Mouse (Mus musculus) embryonic fibroblast, embryonic 13.5 days (primary cell): ENCODE results near the gene Ttyh3. TPM values are rescaled to one million over a fixed set of nuclear protein-coding genes. Genes with fewer than 3 reads are reported as not detected.

Experiments used
- H3K27ac ChIP-seq: 2 replicates; pipeline ENCODE4 v1.5.1; 2012; ENCODE audit warnings: low read length, control low read depth, inconsistent platforms; ENCODE audit not compliant: insufficient read depth
- H3K4me1 ChIP-seq: 2 replicates; pipeline ENCODE4 v1.6.1; 2011; ENCODE audit warnings: low read length; ENCODE audit not compliant: control insufficient read depth, insufficient read depth
- H3K4me3 ChIP-seq: 2 replicates; pipeline ENCODE4 v1.5.1; 2011; ENCODE audit warnings: mild to moderate bottlenecking, control low read depth, low read length; ENCODE audit not compliant: insufficient read depth
- CTCF ChIP-seq: IDR thresholded peaks from 2 replicates; pipeline ENCODE4 v1.5.1; 2011; ENCODE audit warnings: mild to moderate bottlenecking, control low read depth, low read length, moderate library complexity, borderline replicate concordance; ENCODE audit not compliant: insufficient read depth
- POLR2A ChIP-seq: IDR thresholded peaks from 2 replicates; pipeline ENCODE4 v1.6.1; 2011; ENCODE audit warnings: low read depth, mild to moderate bottlenecking, control low read depth, low read length, moderate library complexity
- polyA plus RNA-seq: library from polyadenylated mRNA; stranded (reverse); fragments of >200 nt; gene quantifications from 2 replicates; pipeline ENCODE4 v1.2.4, GENCODE M21; 2011; ENCODE audit warnings: low read depth; ENCODE audit not compliant: missing spikeins, insufficient read length

The Ttyh3 gene
- polyA plus RNA-seq, 1 experiment = 95.0 TPM

- H3K27ac ChIP-seq = no peak overlapping the region
- TF ChIP-seq POLR2A = no peak
- TF ChIP-seq CTCF = no peak
- H3K4me3 ChIP-seq = no peak overlapping the region
- H3K4me1 ChIP-seq = peaks cover 9% of the 10 kb centered on the region
These were observed 43.6 kb downstream of the Ttyh3 start for GRCm38 (mm10) chr5:140605228-140605627.

GRCm38 (mm10) chr5:140604386-140604785 is 44.4 kb downstream of the Ttyh3 start:
- TF ChIP-seq POLR2A (no peak), CTCF (no peak)
- H3K4me3 ChIP-seq = no peak overlapping the region
- peaks cover 8% of the 10 kb centered on the region for H3K4me1 ChIP-seq
- H3K27ac ChIP-seq = peak overlapping the region; percentile 53; the same call in 1 of the 2 replicates

GRCm38 (mm10) chr5:140602540-140602939 is 46.3 kb downstream of the Ttyh3 start:
- Histone ChIP-seq H3K4me3 (no peak overlapping the region), H3K27ac (no peak overlapping the region), H3K4me1 (peaks cover 5% of the 10 kb centered on the region)
- TF ChIP-seq POLR2A = no peak
- no peak for TF ChIP-seq CTCF

DNA sequence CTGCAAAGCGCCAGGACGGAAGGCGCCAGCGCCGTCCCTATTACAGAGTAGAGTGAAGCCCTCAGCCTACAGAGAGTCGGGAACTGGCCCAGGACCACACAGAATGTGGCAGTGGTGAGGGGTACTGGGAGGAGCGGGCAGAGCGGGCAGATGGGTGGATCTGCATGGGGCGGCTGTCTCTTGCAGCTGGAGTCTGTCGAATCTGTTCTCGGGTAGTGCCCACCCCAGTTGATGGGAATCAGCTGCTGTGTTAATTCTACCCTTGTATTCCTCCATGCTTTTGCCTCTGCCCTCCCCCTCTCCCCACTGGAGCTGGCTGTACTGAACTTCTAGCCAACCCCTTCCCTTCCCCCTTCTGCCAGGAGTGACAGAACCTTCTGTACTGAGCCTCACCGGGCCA is 47.1 kb downstream of the Ttyh3 start:
- TF ChIP-seq CTCF (no peak), POLR2A (no peak)
- Histone ChIP-seq H3K4me3 (no peak overlapping the region), H3K4me1 (peaks cover 5% of the 10 kb centered on the region), H3K27ac (no peak overlapping the region)

- Histone ChIP-seq H3K4me3 (no peak overlapping the region), H3K4me1 (peaks cover 3% of the 10 kb centered on the region; the same call in 1 of the 2 replicates), H3K27ac (no peak overlapping the region)
- no peak for TF ChIP-seq CTCF
- TF ChIP-seq POLR2A = no peak
These were observed 48.9 kb downstream of the Ttyh3 start for GRCm38 (mm10) chr5:140599939-140600338.

DNA sequence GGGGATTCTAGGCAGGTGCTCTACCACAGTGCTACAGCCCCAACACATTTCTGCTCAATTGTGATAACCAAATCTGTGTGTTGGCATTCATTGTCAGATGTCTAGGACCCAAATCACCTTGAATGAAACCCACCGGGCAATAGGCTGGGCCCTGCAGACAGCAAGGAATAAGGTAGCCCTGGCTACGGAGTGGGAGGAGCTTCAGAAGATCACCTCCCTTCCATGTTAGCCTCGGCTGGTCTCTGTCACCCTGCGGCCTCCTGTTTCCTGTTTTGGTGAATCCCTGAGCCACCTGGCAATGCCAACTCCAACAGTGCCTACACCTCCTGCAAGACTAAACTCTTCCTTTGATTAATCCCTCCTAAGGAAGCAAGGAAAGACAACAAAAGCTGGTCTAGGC is 51.0 kb downstream of the Ttyh3 start:
- TF ChIP-seq CTCF = no peak
- Histone ChIP-seq H3K4me3 (no peak overlapping the region), H3K27ac (no peak overlapping the region), H3K4me1 (no peaks in the 10 kb centered on the region)

- Histone ChIP-seq H3K4me1 (no peaks in the 10 kb centered on the region), H3K27ac (no peak overlapping the region), H3K4me3 (no peak overlapping the region)
- TF ChIP-seq CTCF = no peak
- TF ChIP-seq POLR2A = no peak
These were observed 51.8 kb downstream of the Ttyh3 start for GRCm38 (mm10) chr5:140596927-140597588.

- Histone ChIP-seq H3K4me1 (no peaks in the 10 kb centered on the region), H3K27ac (no peak overlapping the region), H3K4me3 (no peak overlapping the region)
- TF ChIP-seq CTCF (no peak), POLR2A (no peak)
These were observed 52.4 kb downstream of the Ttyh3 start for GRCm38 (mm10) chr5:140596426-140596825.

DNA sequence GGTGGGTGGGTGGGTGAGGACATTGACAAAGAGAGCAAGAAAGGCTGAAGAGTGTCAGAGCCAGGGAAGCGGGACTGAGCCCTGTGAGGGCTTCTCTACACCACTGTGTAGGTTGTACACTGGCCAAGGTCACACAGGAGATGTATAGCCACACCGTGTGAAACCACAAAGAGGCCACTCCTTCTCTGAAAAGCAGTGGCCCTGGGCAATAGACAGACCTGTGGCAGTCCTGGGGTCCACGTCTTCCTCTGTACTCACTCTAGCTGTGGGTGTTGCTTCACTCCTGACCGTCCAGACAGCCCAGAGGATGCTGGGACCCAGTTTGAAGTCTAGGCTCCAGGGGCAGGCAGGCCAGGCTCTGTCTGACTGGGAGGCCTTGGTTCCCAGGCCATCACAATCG is 54.0 kb downstream of the Ttyh3 start:
- H3K4me1 ChIP-seq = no peaks in the 10 kb centered on the region
- no peak overlapping the region for H3K4me3 ChIP-seq
- TF ChIP-seq POLR2A = no peak
- TF ChIP-seq CTCF = no peak
- no peak overlapping the region for H3K27ac ChIP-seq

- H3K4me1 ChIP-seq = no peaks in the 10 kb centered on the region
- TF ChIP-seq CTCF (no peak), POLR2A (no peak)
- H3K27ac ChIP-seq = no peak overlapping the region
- no peak overlapping the region for H3K4me3 ChIP-seq
These were observed 59.6 kb downstream of the Ttyh3 start for GRCm38 (mm10) chr5:140589082-140589774.
